Mouse (Mus musculus) liver, adult 10 weeks (tissue): ENCODE results near the gene Pla2g7. TPM values are rescaled to one million over a fixed set of nuclear protein-coding genes. Genes with fewer than 3 reads are reported as not detected.

ENCODE experiments used
- polyA plus RNA-seq: library from polyadenylated mRNA; stranded (reverse); fragments of 350-450 nt; fragmentation: Illumina TruSeq; extraction: RNeasy Lipid Tissue Mini Kit (QIAGEN cat#74804); gene quantifications from one replicate; pipeline ENCODE4 v1.2.3, GENCODE M21; 2014; ENCODE audit warnings: low read depth, low replicate concordance

The Pla2g7 gene
- polyA plus RNA-seq: 3.7 TPM

GRCm38 (mm10) chr17:43567992-43568888, at the start of gene Pla2g7:
Pla2g7 (plus strand) TSS chr17:43568098.

GRCm38 (mm10) chr17:43543539-43543938, 24.4 kb upstream of the Pla2g7 start, which contains the start of gene Ankrd66:
Ankrd66 (minus strand) TSS chr17:43543639.

GRCm38 (mm10) chr17:43629496-43630426, 61.9 kb downstream of the Pla2g7 start, which contains the start of gene Tdrd6:
Tdrd6 (minus strand) TSS chr17:43630299.

Other genes starting within 250 kb of the Pla2g7 start
- gene Adgrf5, start 207.6 kb upstream of the Pla2g7 start, polyA plus RNA-seq: 18.3 TPM
- gene Mep1a, start 65.3 kb upstream of the Pla2g7 start, polyA plus RNA-seq: not detected
- gene Ankrd66, start 24.5 kb upstream of the Pla2g7 start, polyA plus RNA-seq: not detected
- not detected for gene Tdrd6, start 62.2 kb downstream of the Pla2g7 start, polyA plus RNA-seq
- gene Slc25a27, start 99.1 kb downstream of the Pla2g7 start, polyA plus RNA-seq: 1.3 TPM
- 115 TPM for gene Cyp39a1, start 99.3 kb downstream of the Pla2g7 start, polyA plus RNA-seq
- gene Rcan2, start 233.3 kb downstream of the Pla2g7 start, polyA plus RNA-seq: 18.9 TPM